Mouse (Mus musculus) heart, postnatal 0 days (tissue): ENCODE measurements around the gene Ddx58.

ENCODE experiments used
- CTCF ChIP-seq: IDR thresholded peaks from 2 replicates; pipeline ENCODE4 v1.5.1; 2016; ENCODE audit warnings: antibody characterized with exemption, control low read depth, low read depth
- EP300 ChIP-seq: IDR thresholded peaks from 2 replicates; pipeline ENCODE4 v1.6.1; 2016; ENCODE audit warnings: antibody characterized with exemption, low read depth

GRCm38 (mm10) chr4:40254385-40255103, 14.9 kb upstream of the Ddx58 start:
- TF ChIP-seq CTCF, result no peak
- TF ChIP-seq EP300, result no peak
